In the genomic region with DNA sequence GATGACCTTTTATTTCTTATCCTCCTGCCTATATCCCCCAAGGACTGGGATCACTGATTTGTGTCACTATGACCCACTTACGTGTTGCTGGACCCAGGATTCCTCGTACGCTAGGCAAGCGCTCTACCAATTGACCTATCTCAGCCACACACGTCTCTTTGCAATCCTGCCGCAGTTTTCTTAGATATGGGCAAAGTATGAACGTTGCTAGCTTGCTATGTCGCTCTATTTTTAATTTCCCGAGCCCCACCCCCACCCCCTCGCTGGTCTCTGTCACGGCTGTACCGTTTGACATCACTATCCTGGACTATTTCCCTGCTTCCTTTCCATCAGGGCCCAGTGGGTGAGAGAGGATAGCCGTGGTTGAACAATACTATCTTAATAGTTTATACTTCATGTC, we compare ENCODE assay signal across 21 mouse cellular contexts. TPM values are rescaled to one million over a fixed set of nuclear protein-coding genes. Genes with fewer than 3 reads are reported as not detected.
DNase-seq lines count a peak whose midpoint lies in the region; ATAC-seq and TF ChIP-seq lines count a peak whose summit lies in the region.
"Had no signal": no experiment of that assay in that cellular context is flagged by ENCODE, and none has a peak within 500 bp of the region (broad histone marks: within the 10 kb centered on the region; RNA-seq: fewer than 3 reads in every experiment).

No protein-coding gene starts in this region.

- H3K27ac ChIP-seq in heart, postnatal 0 days (ENCODE audit: low read depth) = 0 out of 2 replicates have a peak overlapping the region, but pooled peaks have one; percentile 9
- H3K27ac ChIP-seq in heart, embryonic 10.5 days = no peak overlapping the region
- peak overlapping the region; percentile 98 for H3K27ac ChIP-seq in liver, embryonic 14.5 days
- H3K27ac ChIP-seq: embryonic facial prominence, embryonic 10.5 days; forebrain, embryonic 15.5 days; kidney, postnatal 0 days; limb, embryonic 15.5 days; neural tube, embryonic 13.5 days had no signal

- H3K4me1 ChIP-seq in heart, postnatal 0 days (ENCODE audit: control insufficient read depth, insufficient read depth) = peaks cover 9% of the 10 kb centered on the region
- peaks cover 53% of the 10 kb centered on the region for H3K4me1 ChIP-seq in heart, embryonic 10.5 days
- peaks cover 77 to 84% of the 10 kb centered on the region in 2 experiments for H3K4me1 ChIP-seq in liver, embryonic 14.5 days (replicated peaks; ENCODE audit: control insufficient read depth in 2 of 2, insufficient read depth in 2 of 2, low read length in 1 of 2)

- ATAC-seq in heart, postnatal 0 days (ENCODE audit: insufficient read depth, low read depth) = no peak
- ATAC-seq in erythroblast, adult 5-6 weeks (replicated peaks; ENCODE audit: low FRiP score, poor library complexity, severe bottlenecking) = peak; percentile 33
- ATAC-seq in liver, embryonic 14.5 days (ENCODE audit: insufficient read depth) = peak; percentile 4; the same call in 1 of the 2 replicates
- ATAC-seq: forebrain, embryonic 15.5 days had no signal

- 27% methylated on average over 13 of the region's 13 CpGs for WGBS in heart, postnatal 0 days
- 66% methylated on average over 13 of the region's 13 CpGs for WGBS in heart, embryonic 10.5 days
- WGBS in liver, embryonic 14.5 days (ENCODE audit: insufficient replicate concordance) = 8% methylated on average over 13 of the region's 13 CpGs

- peaks cover 7% of the 10 kb centered on the region; the same call in 1 of the 2 replicates for H3K9me3 ChIP-seq in heart, postnatal 0 days (replicated peaks; ENCODE audit: control insufficient read depth, low read length)
- no peaks in the 10 kb centered on the region for H3K9me3 ChIP-seq in heart, embryonic 10.5 days
- H3K9me3 ChIP-seq in liver, embryonic 14.5 days (ENCODE audit: control insufficient read depth, low read length) = no peaks in the 10 kb centered on the region; the same call in 1 of the 2 replicates
- H3K9me3 ChIP-seq: embryonic facial prominence, embryonic 10.5 days; forebrain, embryonic 15.5 days; limb, embryonic 15.5 days; neural tube, embryonic 13.5 days had no signal

- TF ChIP-seq CTCF in heart, postnatal 0 days (IDR thresholded peaks at IDR 0.05; ENCODE audit: low read depth) = no peak
- TF ChIP-seq CTCF in liver, embryonic 14.5 days (IDR thresholded peaks at IDR 0.05; ENCODE audit: low read depth) = no peak

- no peaks in the 10 kb centered on the region for H3K27me3 ChIP-seq in heart, postnatal 0 days (ENCODE audit: control insufficient read depth, insufficient read depth, low read length)
- peaks cover 35% of the 10 kb centered on the region for H3K27me3 ChIP-seq in heart, embryonic 10.5 days (ENCODE audit: insufficient read depth, poor library complexity, severe bottlenecking)
- no peaks in the 10 kb centered on the region for H3K27me3 ChIP-seq in liver, embryonic 14.5 days (ENCODE audit: control insufficient read depth, insufficient read depth, low read length)
- H3K27me3 ChIP-seq: forebrain, embryonic 15.5 days; neural tube, embryonic 13.5 days had no signal

- no peak overlapping the region for H3K4me3 ChIP-seq in heart, postnatal 0 days (ENCODE audit: low read depth, low read length)
- no peak overlapping the region for H3K4me3 ChIP-seq in heart, embryonic 10.5 days
- H3K4me3 ChIP-seq in liver, embryonic 14.5 days (ENCODE audit: insufficient read depth in 1 of 2, low read depth in 2 of 2, low read length in 2 of 2) = 0 out of 4 replicates have a peak overlapping the region, but pooled peaks of 1 of the 2 experiments have one; percentile 14
- H3K4me3 ChIP-seq: embryonic facial prominence, embryonic 10.5 days; forebrain, embryonic 15.5 days; limb, embryonic 15.5 days; neural tube, embryonic 13.5 days had no signal

- peak overlapping the region; percentile 40 for H3K4me2 ChIP-seq in heart, postnatal 0 days (ENCODE audit: low read depth, low read length)
- peak overlapping the region; percentile 80 for H3K4me2 ChIP-seq in liver, embryonic 14.5 days (ENCODE audit: low read depth)
- H3K4me2 ChIP-seq: forebrain, embryonic 15.5 days; limb, embryonic 15.5 days; neural tube, embryonic 13.5 days had no signal

- H3K9ac ChIP-seq in heart, postnatal 0 days (replicated peaks; ENCODE audit: low read depth, low read length) = no peak overlapping the region
- H3K9ac ChIP-seq in liver, embryonic 14.5 days (replicated peaks) = peak overlapping the region; percentile 38
- H3K9ac ChIP-seq: forebrain, embryonic 15.5 days; limb, embryonic 15.5 days; neural tube, embryonic 13.5 days had no signal

- no peak for DNase-seq in heart, postnatal 0 days (ENCODE audit: low spot score)
- no peak for DNase-seq in heart, embryonic 10.5 days (ENCODE audit: low spot score)
- DNase-seq in liver, embryonic 14.5 days (ENCODE audit: low read depth in 3 of 3, low spot score in 3 of 3) = no peak
- DNase-seq in cerebellum, adult 9-11 months = no peak
- no peak for DNase-seq in left cerebral cortex, adult 18-20 months (ENCODE audit: low spot score in 2 of 2)
- no peak for DNase-seq in gastrocnemius, postnatal 10 days
- DNase-seq: adrenal gland, postnatal 10 days; cerebellum, adult 18-20 months; cerebellum, postnatal 36 days; heart, postnatal 36 days; kidney, adult 18-20 months; lung, postnatal 10 days; midbrain, embryonic 14.5 days; right cerebral cortex, adult 18-20 months; thymus, postnatal 14 days had no signal

- no peaks in the 10 kb centered on the region for H3K36me3 ChIP-seq in heart, postnatal 0 days (replicated peaks; ENCODE audit: control insufficient read depth, insufficient read depth, low read length)
- no peaks in the 10 kb centered on the region; the same call in 1 of the 2 replicates for H3K36me3 ChIP-seq in heart, embryonic 10.5 days
- no peaks in the 10 kb centered on the region for H3K36me3 ChIP-seq in liver, embryonic 14.5 days (replicated peaks; ENCODE audit: control insufficient read depth, insufficient read depth, low read depth)
- H3K36me3 ChIP-seq: embryonic facial prominence, embryonic 10.5 days; forebrain, embryonic 15.5 days; limb, embryonic 15.5 days; neural tube, embryonic 13.5 days had no signal

- no peak for TF ChIP-seq EP300 in heart, postnatal 0 days (IDR thresholded peaks at IDR 0.05; ENCODE audit: low read depth)
- TF ChIP-seq EP300 in liver, embryonic 14.5 days (IDR thresholded peaks at IDR 0.05; ENCODE audit: low read depth) = peak; percentile 70

RNA-seq across cellular contexts. Expression of gene Chst11, which starts 31.5 kb away (rescaled TPM):
- total RNA-seq in heart, postnatal 0 days (2014; rRNA removed; ENCODE audit: low replicate concordance) = 6.6 and 8.9 TPM in 2 replicates
- polyA plus RNA-seq in heart, postnatal 0 days (2015; fragmentation: Nextera tagmentation; extraction: Ambion mirVana) = 0.57 and 0.70 TPM in 2 replicates
- polyA plus RNA-seq in heart, embryonic 10.5 days (2016; fragmentation: Nextera tagmentation; extraction: Ambion mirVana) = 1.2 and 1.5 TPM in 2 replicates
- total RNA-seq in erythroblast, adult 5-6 weeks (2015; ENCODE audit: low replicate concordance) = 1.7 and 7.3 TPM in 2 replicates
- 7.0 and 9.5 TPM in 2 replicates for total RNA-seq in erythroblast, adult 5-6 weeks (2017; ENCODE audit: low replicate concordance)
- 5.2 TPM in 2 replicates for polyA plus RNA-seq in liver, embryonic 14.5 days (2012; rRNA removed)
- 1.8 and 2.0 TPM in 2 replicates for polyA plus RNA-seq in liver, embryonic 14.5 days (2014; fragmentation: Nextera tagmentation; extraction: Ambion mirVana)
- 10 to 100 TPM; 30.1 to 33.7 TPM for total RNA-seq in left cerebral cortex, adult 18-20 months (2021)
- 1 to 10 TPM; 1.3 to 3.3 TPM for total RNA-seq in gastrocnemius, postnatal 10 days (2021)
